Mouse (Mus musculus) embryonic facial prominence, embryonic 14.5 days (tissue): ENCODE measurements around the gene Podnl1. TPM values are rescaled to one million over a fixed set of nuclear protein-coding genes. Genes with fewer than 3 reads are reported as not detected.

Source experiments
- microRNA counts: library from miRNA; unstranded; fragments of <30 nt; microRNA quantifications from one replicate; lab custom pipeline; 2017
- microRNA-seq: library from miRNA; unstranded; fragments of <30 nt; microRNA quantifications from one replicate; pipeline ENCODE4, GENCODE M21; 2016; ENCODE audit warnings: borderline number of aligned reads
- polyA plus RNA-seq: library from polyadenylated mRNA; unstranded; fragments of >200 nt; fragmentation: Nextera tagmentation; extraction: Ambion mirVana; gene quantifications from 2 replicates; pipeline ENCODE4 v1.2.1, GENCODE M21; 2014

Gene Podnl1
- polyA plus RNA-seq, 1 experiment from 2014 or later, result 2.4 TPM

MicroRNAs encoded within 50 kb of the gene (microRNA counts, 519-probe panel; counts per million panel counts)
- 2,755 counts per million, percentile 59 among the panel's probes with 10 or more counts for microRNA mmu-miR-181c (lab: Ali Mortazavi, UCI)
- microRNA mmu-miR-709 (lab: Ali Mortazavi, UCI), result 2,151 counts per million, percentile 26 among the panel's probes with 10 or more counts

Small RNAs within 50 kb of the gene (microRNA-seq; reads per million reads assigned to microRNA genes)
- gene Gm25110 (not detected), gene Mir181c (4,349 reads per million, percentile 89 among the genes with 10 or more reads in this experiment), gene Mir181d (2,789 reads per million, percentile 85 among the genes with 10 or more reads in this experiment), gene Mir709 (not detected)

Other genes starting within 250 kb of the Podnl1 start
- gene Adgrl1, start 225.9 kb upstream of the Podnl1 start, polyA plus RNA-seq, result 25.1 and 31.7 TPM in 2 replicates
- 0.48 and 0.82 TPM in 2 replicates for gene Gm10644, start 170.8 kb upstream of the Podnl1 start, polyA plus RNA-seq
- gene Asf1b, start 170.5 kb upstream of the Podnl1 start, polyA plus RNA-seq, result 63.9 and 68.8 TPM in 2 replicates
- gene Prkaca, start 153.0 kb upstream of the Podnl1 start, polyA plus RNA-seq, result 208 and 247 TPM in 2 replicates
- gene Samd1, start 128.3 kb upstream of the Podnl1 start, polyA plus RNA-seq, result 15.9 and 18.5 TPM in 2 replicates
- gene 1700067K01Rik, start 124.5 kb upstream of the Podnl1 start, polyA plus RNA-seq, result 0.77 and 1.1 TPM in 2 replicates
- gene 2210011C24Rik, start 113.8 kb upstream of the Podnl1 start, polyA plus RNA-seq, result 0.66 and 1.4 TPM in 2 replicates
- gene Palm3, start 104.5 kb upstream of the Podnl1 start, polyA plus RNA-seq, result 3.3 and 3.6 TPM in 2 replicates
- gene Il27ra, start 83.4 kb upstream of the Podnl1 start, polyA plus RNA-seq, result 1.5 and 1.8 TPM in 2 replicates
- 0.47 TPM in 1 of 2 replicates, not detected in the other for gene Rln3, start 81.0 kb upstream of the Podnl1 start, polyA plus RNA-seq
- gene Gm10643, start 60.9 kb upstream of the Podnl1 start, polyA plus RNA-seq, result 2.1 and 2.3 TPM in 2 replicates
- gene Rfx1, start 59.2 kb upstream of the Podnl1 start, polyA plus RNA-seq, result 9.1 and 10.0 TPM in 2 replicates
- gene Dcaf15, start 21.2 kb upstream of the Podnl1 start, polyA plus RNA-seq, result 8.4 and 9.9 TPM in 2 replicates
- gene Cc2d1a, start 21.9 kb downstream of the Podnl1 start, polyA plus RNA-seq, result 20.2 and 21.3 TPM in 2 replicates
- gene 4930432K21Rik, start 22.0 kb downstream of the Podnl1 start, polyA plus RNA-seq, result 0.77 and 1.0 TPM in 2 replicates
- gene Nanos3, start 59.2 kb downstream of the Podnl1 start, polyA plus RNA-seq, result 3.0 and 4.5 TPM in 2 replicates
- 11.0 and 12.4 TPM in 2 replicates for gene Zswim4, start 111.1 kb downstream of the Podnl1 start, polyA plus RNA-seq
- gene D8Ertd738e, start 123.7 kb downstream of the Podnl1 start, polyA plus RNA-seq, result 371 and 387 TPM in 2 replicates
- gene Mri1, start 131.3 kb downstream of the Podnl1 start, polyA plus RNA-seq, result 50.3 and 56.7 TPM in 2 replicates
- 18.4 and 19.6 TPM in 2 replicates for gene Ccdc130, start 144.4 kb downstream of the Podnl1 start, polyA plus RNA-seq